Mouse (Mus musculus) urinary bladder, postnatal 25 days (tissue): Measurements from ENCODE around the gene Olfr1362.

ENCODE experiments used
- DNase-seq: peaks from one replicate; pipeline ENCODE4 v3.0.0; 2022; ENCODE audit warnings: low spot score

Olfr1362 gene

DNA sequence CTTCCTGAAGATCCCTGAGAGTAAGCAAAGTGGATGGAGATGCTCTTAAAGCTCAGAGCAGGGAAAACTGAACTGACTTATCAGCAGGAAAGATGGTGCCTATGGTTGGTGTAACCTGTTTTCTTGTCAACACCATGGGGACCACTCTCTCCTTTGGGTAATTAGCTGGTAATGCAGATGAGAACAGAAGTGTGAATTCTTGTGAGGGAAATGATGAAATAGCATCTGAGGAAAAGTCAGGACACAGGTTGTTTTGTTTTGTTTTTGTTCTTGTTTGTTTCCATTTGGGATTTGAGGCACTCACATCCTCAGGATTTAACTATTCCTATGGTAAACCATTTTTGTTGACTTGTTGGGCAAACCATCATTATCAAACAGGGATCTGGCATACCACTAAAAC lies at the start of gene Olfr1362:
Olfr1362 (minus strand) TSS at position 101 of the 400 bp plus-strand sequence.
- DNase-seq, result no peak

DNA sequence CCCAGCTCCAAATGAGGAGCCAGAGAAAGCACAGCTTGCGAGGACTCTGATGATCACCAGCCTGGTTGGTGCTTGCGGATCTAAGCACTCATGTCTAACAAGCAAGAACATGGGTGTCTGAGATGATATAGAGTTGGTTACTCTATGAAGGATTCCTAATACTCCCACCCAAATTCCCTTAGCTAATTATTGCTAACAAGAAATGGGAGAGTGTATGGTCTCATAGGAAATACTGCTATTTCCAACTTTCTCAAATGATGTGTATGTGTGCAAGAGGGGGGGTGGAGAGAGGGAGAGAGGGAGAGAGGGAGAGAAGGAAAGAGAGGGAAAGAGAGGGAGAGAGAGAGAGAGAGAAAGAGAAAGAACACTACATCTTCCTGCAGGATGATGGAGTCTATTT lies 49.5 kb upstream of the Olfr1362 start, which contains the start of gene Olfr1361:
Olfr1361 (minus strand) TSS at position 101 of the 400 bp plus-strand sequence.
- no peak for DNase-seq

DNA sequence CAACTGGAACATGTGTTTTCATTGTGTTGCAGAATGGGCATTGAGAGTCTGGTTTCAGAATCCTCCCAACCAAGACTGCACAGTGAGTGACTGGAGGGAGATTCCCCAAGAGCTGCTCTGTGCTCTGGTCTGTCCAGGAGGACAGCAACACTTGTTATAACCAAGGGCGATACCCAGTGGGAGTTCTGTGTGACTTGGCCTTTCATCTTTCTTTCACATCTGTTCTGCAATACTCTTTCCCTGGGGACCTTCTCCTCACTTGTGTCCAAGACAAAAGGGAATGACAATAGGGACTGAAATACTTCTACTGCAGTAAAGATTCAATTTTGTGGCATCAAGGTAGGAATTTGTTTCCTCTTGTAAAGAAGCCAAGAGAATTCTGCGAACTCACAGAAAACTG lies 28.6 kb upstream of the Olfr1362 start, which contains the start of gene Olfr11:
Olfr11 (minus strand) TSS at position 101 of the 400 bp plus-strand sequence.
- DNase-seq, result no peak

DNA sequence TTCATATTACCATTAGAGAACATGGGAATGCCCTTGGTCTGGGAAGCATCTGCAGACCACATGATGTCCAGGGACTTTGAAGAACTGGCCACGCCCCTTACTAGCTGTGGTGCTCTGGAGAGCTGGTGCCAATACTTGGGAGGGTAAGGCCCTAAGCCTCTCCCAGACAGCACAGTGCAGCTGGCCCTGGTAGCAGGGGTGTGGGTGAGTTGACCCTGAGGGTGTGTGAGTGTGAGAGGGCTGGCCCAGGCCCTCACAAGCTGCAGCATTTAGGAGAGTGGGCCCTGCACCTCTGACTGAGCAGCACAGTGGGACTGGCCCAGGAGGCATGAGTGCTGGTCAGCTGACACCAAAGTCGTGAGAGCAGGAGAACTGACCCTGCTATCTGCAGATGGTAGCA lies 22.2 kb downstream of the Olfr1362 start:
- DNase-seq, result no peak

DNA sequence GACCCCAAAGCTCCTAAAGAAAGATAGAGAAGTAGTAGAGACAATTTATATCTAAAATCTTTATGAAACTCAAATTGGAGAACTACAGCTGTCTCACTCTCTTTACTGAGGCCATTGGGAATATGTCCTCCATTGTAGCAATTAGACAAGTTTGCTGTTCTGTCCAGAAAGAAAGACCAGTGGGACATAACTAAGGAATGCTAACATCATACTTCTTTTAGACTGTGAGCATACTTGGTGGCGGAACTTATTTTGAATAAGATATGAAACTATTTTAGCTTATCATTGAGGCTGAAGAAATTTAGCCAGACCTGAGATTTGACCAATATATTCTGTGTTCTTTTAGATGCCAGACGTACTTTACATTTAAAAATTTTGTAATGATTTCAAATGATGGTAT lies 32.2 kb downstream of the Olfr1362 start, which contains the start of gene Olfr1364:
Olfr1364 (minus strand) TSS at position 101 of the 400 bp plus-strand sequence.
- DNase-seq, result no peak
